Mouse (Mus musculus) layer of hippocampus, postnatal 10 days (tissue): Measurements from ENCODE around the gene Elf1. TPM values are rescaled to one million over a fixed set of nuclear protein-coding genes. Genes with fewer than 3 reads are reported as not detected.
"Not testable (repeated sequence)": the region's sequence is repeated elsewhere in the genome, so short reads cannot be mapped to it uniquely, and the experiment has no call there.

ENCODE experiments used
- DNase-seq, 2 experiments: peaks; one replicate each; pipeline ENCODE4 v3.0.0; 2021; ENCODE audit warnings: low spot score in 2 of 2
- long read RNA-seq: library from polyadenylated mRNA; stranded (forward); transcript quantifications from one replicate; pipeline ENCODE4 v2.0.0, GENCODE M21; 2023
- total RNA-seq, 2 experiments: library from RNA; stranded (reverse); gene quantifications; 2 replicates each; pipeline ENCODE4 v1.2.3; 2021

Gene Elf1
- 1 to 10 TPM; 6.0 to 6.1 TPM for total RNA-seq
- long read RNA-seq, full-length matches to known transcripts = 1 of 4 reads
- long read RNA-seq, partial matches to known transcripts = 1 of 4 reads
- long read RNA-seq, other reads (novel, unspliced or antisense) = 2 of 4 reads

- DNase-seq = peak; percentile 97 to 98
Observed at GRCm38 (mm10) chr14:79480624-79481338, at the start of gene Elf1. Gene Elf1, plus strand, starts transcription at chr14:79481194.

- no peak for DNase-seq
Observed at GRCm38 (mm10) chr14:79434068-79434467, 46.9 kb upstream of the Elf1 start.

GRCm38 (mm10) chr14:79440655-79441054 lies 40.3 kb upstream of the Elf1 start:
- DNase-seq = no peak

- DNase-seq = no peak
Observed at GRCm38 (mm10) chr14:79441441-79441840, 39.6 kb upstream of the Elf1 start.

- no peak for DNase-seq
Observed at GRCm38 (mm10) chr14:79444601-79445000, 36.4 kb upstream of the Elf1 start.

GRCm38 (mm10) chr14:79445055-79445620 lies 35.9 kb upstream of the Elf1 start:
- DNase-seq = peak; percentile 28 to 39

GRCm38 (mm10) chr14:79451681-79452590 lies 29.1 kb upstream of the Elf1 start, which contains the start of gene Kbtbd6:
Gene Kbtbd6, plus strand, starts transcription at chr14:79451835.
- DNase-seq = peak; percentile 66 to 77

GRCm38 (mm10) chr14:79452591-79452934 lies 28.4 kb upstream of the Elf1 start:
- not testable (repeated sequence) for DNase-seq

GRCm38 (mm10) chr14:79460401-79460800 lies 20.6 kb upstream of the Elf1 start:
- no peak for DNase-seq

GRCm38 (mm10) chr14:79460988-79461387 lies 20.0 kb upstream of the Elf1 start:
- DNase-seq = no peak

- no peak for DNase-seq
Observed at GRCm38 (mm10) chr14:79465623-79466022, 15.4 kb upstream of the Elf1 start.

GRCm38 (mm10) chr14:79467621-79468020 lies 13.4 kb upstream of the Elf1 start:
- DNase-seq = peak; percentile 71 to 72

- no peak for DNase-seq
Observed at GRCm38 (mm10) chr14:79473384-79473783, 7.6 kb upstream of the Elf1 start.

- peak; percentile 96 to 98 for DNase-seq
Observed at GRCm38 (mm10) chr14:79481339-79482151, 551 bp downstream of the Elf1 start, which contains the start of gene Wbp4. Gene Wbp4, minus strand, starts transcription at chr14:79481520.

- peak; percentile 35 to 37 for DNase-seq
Observed at GRCm38 (mm10) chr14:79482251-79482661, 1.3 kb downstream of the Elf1 start.

GRCm38 (mm10) chr14:79482747-79483355 lies 1.9 kb downstream of the Elf1 start:
- DNase-seq = no peak

- no peak for DNase-seq
Observed at GRCm38 (mm10) chr14:79483611-79484120, 2.7 kb downstream of the Elf1 start.

- no peak for DNase-seq
Observed at GRCm38 (mm10) chr14:79486617-79486992, 5.6 kb downstream of the Elf1 start.

- peak; percentile 33 to 38 for DNase-seq
Observed at GRCm38 (mm10) chr14:79486993-79487731, 6.2 kb downstream of the Elf1 start.
